Mouse (Mus musculus): ENCODE measurements around the gene Mog. TPM values are rescaled to one million over a fixed set of nuclear protein-coding genes. Genes with fewer than 3 reads are reported as not detected.
"Not testable (repeated sequence)": the region's sequence is repeated elsewhere in the genome, so short reads cannot be mapped to it uniquely, and the experiment has no call there.

Mog gene
- total and polyA plus RNA-seq, 3 experiments, result 0.05 TPM; not detected in 2

GRCm38 (mm10) chr17:37029162-37029561 is 6.0 kb upstream of the Mog start:
- Histone ChIP-seq H3K4me1 (ENCODE audit: insufficient read depth, low read depth, low read length) (peaks cover 25% of the 10 kb centered on the region), H3K4me3 (ENCODE audit: low read depth, low read length) (peak overlapping the region; percentile 71; the same call in 1 of the 2 replicates)
- no peak for ATAC-seq (ENCODE audit: extremely low read depth, insufficient number of reproducible peaks, low FRiP score, poor library complexity, severe bottlenecking)

GRCm38 (mm10) chr17:37028683-37029120 is 5.5 kb upstream of the Mog start:
- TF ChIP-seq CTCF (IDR thresholded peaks at IDR 0.05; ENCODE audit: low read depth, low read length) (no peak), TAL1 (conservative IDR thresholded peaks at IDR 0.05; ENCODE audit: low read depth, low read length) (no peak), POLR2AphosphoS5 (IDR thresholded peaks at IDR 0.05; ENCODE audit: insufficient replicate concordance, low read depth, low read length) (no peak), GATA2 (IDR thresholded peaks at IDR 0.05; ENCODE audit: borderline replicate concordance, low read depth, low read length) (no peak), GATA1 (IDR thresholded peaks at IDR 0.05; ENCODE audit: borderline replicate concordance, low read length) (no peak)
- DNase-seq (ENCODE audit: low spot score) (peak; percentile 60), ATAC-seq (ENCODE audit: extremely low read depth, insufficient number of reproducible peaks, low FRiP score, poor library complexity, severe bottlenecking) (peak; percentile 96)
- Histone ChIP-seq H3K4me3 (ENCODE audit: low read depth, low read length) (peak overlapping the region; percentile 71), H3K27me3 (ENCODE audit: insufficient read depth, low read length) (no peaks in the 10 kb centered on the region), H3K4me1 (ENCODE audit: insufficient read depth, low read depth, low read length) (peaks cover 23% of the 10 kb centered on the region), H3K9me3 (replicated peaks) (no peaks in the 10 kb centered on the region), H3K36me3 (replicated peaks) (no peaks in the 10 kb centered on the region)

More at GRCm38 (mm10) chr17:37029162-37029561, 6.0 kb upstream of the Mog start:
- Histone ChIP-seq H3K27me3 (ENCODE audit: insufficient read depth, low read length) (no peaks in the 10 kb centered on the region), H3K9me3 (replicated peaks) (no peaks in the 10 kb centered on the region), H3K36me3 (replicated peaks) (no peaks in the 10 kb centered on the region)
- TF ChIP-seq GATA2 (IDR thresholded peaks at IDR 0.05; ENCODE audit: borderline replicate concordance, low read depth, low read length), result no peak
- no peak for TF ChIP-seq CTCF (IDR thresholded peaks at IDR 0.05; ENCODE audit: low read depth, low read length)
- no peak for TF ChIP-seq TAL1 (conservative IDR thresholded peaks at IDR 0.05; ENCODE audit: low read depth, low read length)
- TF ChIP-seq POLR2AphosphoS5 (IDR thresholded peaks at IDR 0.05; ENCODE audit: insufficient replicate concordance, low read depth, low read length), result no peak
- no peak for TF ChIP-seq GATA1 (IDR thresholded peaks at IDR 0.05; ENCODE audit: borderline replicate concordance, low read length)
- DNase-seq (ENCODE audit: low spot score), result no peak

DNA sequence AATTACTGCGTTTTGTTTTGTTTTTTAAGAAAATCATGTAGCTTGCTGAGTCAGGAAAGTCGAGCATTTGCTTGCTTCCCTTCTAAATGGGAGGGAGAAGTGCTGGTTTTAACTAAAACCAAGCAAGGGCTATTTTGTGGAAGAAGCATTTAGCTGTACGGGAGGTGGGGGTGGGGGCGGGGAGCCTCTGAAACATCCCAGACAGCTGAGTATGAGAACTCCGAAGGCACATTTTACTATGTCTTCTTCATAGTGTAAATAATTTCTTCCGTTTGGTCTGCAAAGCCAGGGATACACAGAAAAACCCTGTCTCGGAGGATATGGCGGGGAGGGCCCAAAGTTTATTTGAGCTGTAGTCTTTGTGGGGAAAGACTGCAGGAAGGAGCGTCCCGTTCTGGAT is 5.0 kb upstream of the Mog start:
- H3K36me3 ChIP-seq (replicated peaks), result no peaks in the 10 kb centered on the region
- TF ChIP-seq POLR2AphosphoS5 (IDR thresholded peaks at IDR 0.05; ENCODE audit: insufficient replicate concordance, low read depth, low read length) (no peak), GATA1 (IDR thresholded peaks at IDR 0.05; ENCODE audit: borderline replicate concordance, low read length) (no peak), CTCF (IDR thresholded peaks at IDR 0.05; ENCODE audit: low read depth, low read length) (no peak), TAL1 (conservative IDR thresholded peaks at IDR 0.05; ENCODE audit: low read depth, low read length) (no peak), GATA2 (IDR thresholded peaks at IDR 0.05; ENCODE audit: borderline replicate concordance, low read depth, low read length) (no peak)
- H3K4me3 ChIP-seq (ENCODE audit: low read depth, low read length), result peak overlapping the region; percentile 71
- ATAC-seq (ENCODE audit: extremely low read depth, insufficient number of reproducible peaks, low FRiP score, poor library complexity, severe bottlenecking) (no peak), DNase-seq (ENCODE audit: low spot score) (no peak)
- H3K4me1 ChIP-seq (ENCODE audit: insufficient read depth, low read depth, low read length), result peaks cover 24% of the 10 kb centered on the region
- H3K9me3 ChIP-seq (replicated peaks), result no peaks in the 10 kb centered on the region
- peaks cover under 1% of the 10 kb centered on the region; the same call in 1 of the 2 replicates for H3K27me3 ChIP-seq (ENCODE audit: insufficient read depth, low read length)

DNA sequence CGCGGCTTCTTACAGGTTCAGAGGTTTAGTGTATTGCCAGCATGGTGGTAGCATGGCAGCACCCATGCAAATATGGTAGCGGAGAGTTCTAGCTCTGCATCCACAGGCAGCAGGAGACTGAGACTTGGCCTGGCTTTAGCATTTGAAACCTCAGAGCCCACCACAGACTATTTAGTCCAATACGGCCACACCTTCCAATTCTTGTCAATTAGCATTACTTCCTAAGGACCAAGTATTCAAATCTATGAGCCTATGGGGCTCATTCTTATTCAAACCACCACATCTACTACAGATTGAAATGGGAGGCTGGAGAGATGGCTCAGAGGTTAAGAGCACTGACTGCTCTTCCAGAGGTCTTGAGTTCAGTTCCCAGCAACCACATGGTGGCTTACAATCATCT is 4.3 kb upstream of the Mog start:
- no peak for ATAC-seq (ENCODE audit: extremely low read depth, insufficient number of reproducible peaks, low FRiP score, poor library complexity, severe bottlenecking)

GRCm38 (mm10) chr17:37026425-37026824 is 3.2 kb upstream of the Mog start:
- no peaks in the 10 kb centered on the region for H3K36me3 ChIP-seq (replicated peaks)
- no peak overlapping the region for H3K4me3 ChIP-seq (ENCODE audit: low read depth, low read length)
- no peaks in the 10 kb centered on the region for H3K9me3 ChIP-seq (replicated peaks)
- peaks cover 29% of the 10 kb centered on the region for H3K4me1 ChIP-seq (ENCODE audit: insufficient read depth, low read depth, low read length)
- H3K27me3 ChIP-seq (ENCODE audit: insufficient read depth, low read length), result peaks cover 4% of the 10 kb centered on the region
- no peak for ATAC-seq (ENCODE audit: extremely low read depth, insufficient number of reproducible peaks, low FRiP score, poor library complexity, severe bottlenecking)
- no peak for DNase-seq (ENCODE audit: low spot score)
- TF ChIP-seq POLR2AphosphoS5 (IDR thresholded peaks at IDR 0.05; ENCODE audit: insufficient replicate concordance, low read depth, low read length) (no peak), GATA1 (IDR thresholded peaks at IDR 0.05; ENCODE audit: borderline replicate concordance, low read length) (no peak), GATA2 (IDR thresholded peaks at IDR 0.05; ENCODE audit: borderline replicate concordance, low read depth, low read length) (no peak), CTCF (IDR thresholded peaks at IDR 0.05; ENCODE audit: low read depth, low read length) (no peak), TAL1 (conservative IDR thresholded peaks at IDR 0.05; ENCODE audit: low read depth, low read length) (no peak)

More for the DNA sequence above, 4.3 kb upstream of the Mog start:
- H3K9me3 ChIP-seq (replicated peaks), result no peaks in the 10 kb centered on the region
- peaks cover 29% of the 10 kb centered on the region for H3K4me1 ChIP-seq (ENCODE audit: insufficient read depth, low read depth, low read length)
- DNase-seq (ENCODE audit: low spot score), result no peak
- no peaks in the 10 kb centered on the region for H3K36me3 ChIP-seq (replicated peaks)
- TF ChIP-seq GATA2 (IDR thresholded peaks at IDR 0.05; ENCODE audit: borderline replicate concordance, low read depth, low read length) (no peak), POLR2AphosphoS5 (IDR thresholded peaks at IDR 0.05; ENCODE audit: insufficient replicate concordance, low read depth, low read length) (no peak), GATA1 (IDR thresholded peaks at IDR 0.05; ENCODE audit: borderline replicate concordance, low read length) (no peak), TAL1 (conservative IDR thresholded peaks at IDR 0.05; ENCODE audit: low read depth, low read length) (no peak), CTCF (IDR thresholded peaks at IDR 0.05; ENCODE audit: low read depth, low read length) (no peak)
- no peak overlapping the region for H3K4me3 ChIP-seq (ENCODE audit: low read depth, low read length)
- peaks cover 4% of the 10 kb centered on the region for H3K27me3 ChIP-seq (ENCODE audit: insufficient read depth, low read length)

- not testable (repeated sequence) for H3K36me3 ChIP-seq (replicated peaks); H3K9me3 ChIP-seq (replicated peaks); DNase-seq (ENCODE audit: low spot score); ATAC-seq (ENCODE audit: extremely low read depth, insufficient number of reproducible peaks, low FRiP score, poor library complexity, severe bottlenecking); H3K4me3 ChIP-seq (ENCODE audit: low read depth, low read length); H3K4me1 ChIP-seq (ENCODE audit: insufficient read depth, low read depth, low read length)
- peaks cover 13% of the 10 kb centered on the region for H3K27me3 ChIP-seq (ENCODE audit: insufficient read depth, low read length)
Measured at GRCm38 (mm10) chr17:37019242-37019641, 4.0 kb downstream of the Mog start.
